Mouse (Mus musculus): ENCODE measurements at regions not wholly inside any gene's neighbourhood (a gene's known extent, or its start where the extent isn't known, plus 50 kb on each side); places are given as distances from the start of the nearest gene placed in this dataset.

DNA sequence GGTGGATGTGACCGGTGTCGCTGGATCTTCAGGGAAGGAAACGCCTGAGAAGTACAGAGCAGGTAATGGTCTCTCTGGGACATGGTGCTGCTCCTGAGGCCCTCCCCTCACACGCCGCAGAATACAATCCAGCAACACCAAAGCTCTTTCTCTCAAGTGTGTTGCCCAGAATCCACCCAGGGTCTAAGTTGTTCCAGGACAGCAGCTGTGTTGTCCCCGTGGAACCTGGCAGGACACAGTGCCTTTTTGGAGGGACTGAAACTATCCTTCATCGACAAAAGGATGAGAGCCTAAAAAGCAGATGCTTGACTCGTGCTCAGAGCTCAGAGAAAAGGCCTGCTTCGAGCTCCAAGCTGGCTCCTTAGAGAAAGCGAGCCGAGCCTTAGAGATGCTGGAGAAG, 77.8 kb upstream of the Irf2bp2 start:
- TF ChIP-seq CTCF (IDR thresholded peaks at IDR 0.05; ENCODE audit: low read depth, low read length) = no peak
- TF ChIP-seq POLR2A (IDR thresholded peaks at IDR 0.05; ENCODE audit: insufficient read depth, low read length) = no peak
- no peak for TF ChIP-seq EP300 (IDR thresholded peaks at IDR 0.05; ENCODE audit: insufficient read depth, low read depth, low read length)
